Mouse (Mus musculus): ENCODE data around the gene Asb15.

Gene Asb15

DNA sequence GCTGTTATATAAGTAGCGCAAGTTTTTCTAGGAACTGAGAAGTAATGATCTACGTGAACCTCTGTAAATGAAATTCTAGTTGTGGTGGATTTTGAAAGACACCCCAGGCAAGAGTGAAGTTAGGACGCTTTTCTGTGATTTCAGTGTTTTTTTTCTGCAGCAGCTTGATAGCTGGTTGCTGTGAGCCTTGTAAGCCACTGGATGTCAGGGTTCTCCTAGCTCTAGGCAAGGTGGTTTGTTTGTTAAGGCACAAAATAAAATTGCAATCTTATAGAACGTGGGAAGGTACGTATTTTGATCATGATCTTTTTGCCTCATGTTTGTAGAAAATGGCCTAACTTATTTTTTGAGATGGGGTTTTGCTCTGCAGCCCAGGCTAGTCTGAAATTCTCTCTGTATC, 41.0 kb downstream of the Asb15 start:
- no peak for DNase-seq

DNA sequence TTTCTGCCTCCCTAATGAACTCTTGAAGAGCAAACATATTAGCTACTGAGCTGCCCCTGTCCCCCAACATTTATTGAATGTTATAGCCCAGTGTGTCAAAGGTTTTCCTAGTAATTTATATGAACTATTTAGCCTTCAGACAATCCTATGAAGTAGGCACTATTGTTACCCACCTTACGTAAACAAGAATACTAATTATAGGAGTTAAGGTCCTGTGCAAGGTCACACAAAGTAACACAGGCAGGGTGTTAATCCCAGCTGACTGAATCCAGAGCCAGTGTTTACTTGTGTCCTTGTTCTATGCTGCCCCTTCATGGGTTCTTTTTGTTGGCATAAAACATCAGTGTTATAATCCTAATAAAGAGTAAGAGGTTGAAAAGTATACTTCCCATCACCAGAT, 41.8 kb downstream of the Asb15 start:
- DNase-seq = no peak

DNA sequence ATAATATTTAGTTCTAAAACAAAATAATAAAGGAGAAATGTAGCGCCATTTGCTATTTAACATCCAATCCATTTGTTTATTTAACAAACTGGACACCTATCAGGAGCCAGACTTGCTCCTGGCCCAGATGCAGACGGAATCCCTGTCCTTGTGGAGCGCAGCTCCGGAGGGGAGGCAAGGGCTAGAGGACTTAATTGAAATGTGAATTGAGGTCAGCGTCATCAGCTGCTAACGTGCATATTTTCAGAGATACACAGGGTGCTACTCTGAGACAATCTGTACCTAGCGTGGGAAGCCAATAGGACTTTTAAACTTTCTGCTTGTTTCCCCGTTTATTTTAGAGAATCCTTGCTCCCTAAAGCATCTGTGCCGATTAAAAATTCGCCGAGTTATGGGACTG, 42.3 kb downstream of the Asb15 start:
- DNase-seq = no peak

DNA sequence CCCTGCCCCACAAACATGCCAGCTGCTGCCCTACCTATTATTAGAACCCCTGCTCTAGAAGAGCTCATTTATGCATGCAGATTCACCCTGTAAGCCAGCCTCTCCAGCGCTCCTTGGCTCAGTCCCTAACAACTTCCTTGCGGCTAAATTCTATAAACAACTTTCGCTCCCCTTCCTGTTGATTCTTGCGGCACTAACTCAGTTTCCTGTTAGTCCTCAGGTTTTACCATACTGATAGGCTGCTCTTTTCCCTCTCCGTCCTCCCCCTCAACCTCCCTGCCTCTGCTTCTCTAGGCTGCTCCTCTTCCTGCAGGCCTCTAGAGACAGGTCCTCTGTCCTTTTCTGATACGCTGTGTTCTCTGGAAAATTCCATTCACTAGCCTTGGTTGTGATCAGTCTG, 43.2 kb downstream of the Asb15 start:
- peak; percentile 53 for DNase-seq

DNA sequence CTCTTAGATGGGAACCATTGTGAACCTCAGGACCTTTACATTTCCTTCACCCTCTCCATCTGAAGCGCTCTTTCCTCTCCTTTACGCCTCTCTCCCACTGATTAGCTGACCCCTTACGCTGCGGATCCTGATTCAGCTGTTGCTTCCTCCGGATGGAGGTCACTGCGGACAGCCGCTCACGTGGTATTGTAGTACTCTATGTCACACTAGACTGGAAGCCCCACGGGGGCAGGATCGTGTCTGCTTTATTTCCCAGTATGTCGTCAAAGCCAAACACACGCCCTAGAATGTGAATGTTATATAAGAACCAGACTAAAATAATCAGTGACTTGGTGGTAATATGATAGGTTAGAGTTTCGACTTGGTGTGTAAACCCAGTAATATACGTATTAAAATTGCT, 44.5 kb downstream of the Asb15 start:
- no peak for DNase-seq

DNA sequence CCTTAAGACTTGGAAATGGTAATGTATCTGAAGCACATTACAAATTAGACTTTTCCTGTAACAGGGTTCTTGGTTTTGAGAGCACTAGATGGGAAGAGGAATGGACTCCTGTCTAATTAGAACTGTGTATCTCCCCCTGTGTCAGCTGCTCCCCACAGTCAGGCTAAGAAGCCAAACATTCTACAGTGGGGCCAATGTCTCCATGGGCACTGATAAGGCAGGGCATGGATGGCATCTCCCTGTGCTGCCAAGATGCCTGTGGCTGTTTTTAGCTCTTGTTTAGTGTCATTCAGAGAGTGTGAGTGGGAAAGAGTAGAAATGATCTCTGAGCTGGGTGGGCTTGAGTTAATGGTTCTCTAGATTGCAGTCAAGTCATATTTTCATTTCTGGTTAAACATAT, 45.4 kb downstream of the Asb15 start:
- DNase-seq = no peak

DNA sequence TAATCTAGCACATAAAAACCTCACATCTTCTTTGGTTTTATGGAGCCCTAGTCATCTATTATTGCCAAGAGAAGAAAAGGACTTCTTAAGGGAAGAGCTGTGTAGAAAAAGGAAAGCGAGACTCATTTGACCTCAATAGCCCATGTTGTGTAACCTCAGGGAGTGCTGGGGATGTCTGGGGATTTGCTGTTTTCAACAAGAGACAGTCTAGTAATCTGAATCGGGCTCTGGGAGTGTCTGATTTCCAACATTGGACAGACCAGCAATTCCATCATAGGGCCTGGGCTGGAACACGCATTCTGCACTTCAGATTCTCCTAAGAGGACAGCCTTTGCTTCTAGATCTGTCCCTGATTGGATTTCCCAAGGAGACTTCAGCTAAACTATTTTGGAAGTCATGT, 55.5 kb downstream of the Asb15 start:
- DNase-seq = no peak

DNA sequence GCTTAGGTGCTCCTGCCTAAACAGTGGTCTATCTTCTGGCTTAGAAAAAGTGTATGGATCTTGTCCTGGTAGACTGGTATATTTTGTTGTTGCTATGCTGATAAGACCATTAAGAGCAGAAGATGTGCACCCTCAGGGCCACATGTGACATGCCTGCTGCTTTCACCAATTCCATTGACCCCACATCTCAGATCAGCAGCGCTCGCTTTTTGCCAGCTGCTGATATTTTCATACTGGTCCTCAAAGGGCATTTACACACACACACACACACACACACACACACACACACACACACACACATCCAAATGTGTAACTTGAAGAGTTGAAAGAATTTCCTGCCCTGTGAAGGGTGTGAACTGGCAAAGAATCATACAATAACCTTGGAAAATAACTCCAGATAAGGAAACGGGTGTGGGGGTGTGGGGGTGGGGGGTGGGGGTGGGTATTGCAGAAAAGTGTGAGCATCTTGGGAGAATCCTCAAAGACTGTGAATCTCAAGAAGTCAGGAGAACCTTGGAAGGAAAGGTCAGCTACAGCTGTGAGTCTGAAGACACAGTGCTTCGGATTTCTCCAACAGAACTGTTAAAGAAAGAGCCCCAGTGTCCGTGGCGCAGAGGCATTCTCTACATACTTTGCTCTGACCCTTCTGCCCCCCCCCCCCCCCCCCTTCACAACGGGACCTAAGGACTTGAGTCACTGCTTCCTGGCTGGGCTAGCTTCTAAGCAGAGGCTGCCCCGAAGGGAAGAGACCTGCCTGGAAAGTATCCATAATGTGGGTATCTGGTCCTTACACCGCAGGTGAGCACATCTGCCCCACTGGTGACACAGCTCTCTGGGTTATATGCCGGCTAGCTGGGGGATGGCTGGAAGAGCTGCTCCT, 57.7 kb downstream of the Asb15 start:
- peak; percentile 30 for DNase-seq

DNA sequence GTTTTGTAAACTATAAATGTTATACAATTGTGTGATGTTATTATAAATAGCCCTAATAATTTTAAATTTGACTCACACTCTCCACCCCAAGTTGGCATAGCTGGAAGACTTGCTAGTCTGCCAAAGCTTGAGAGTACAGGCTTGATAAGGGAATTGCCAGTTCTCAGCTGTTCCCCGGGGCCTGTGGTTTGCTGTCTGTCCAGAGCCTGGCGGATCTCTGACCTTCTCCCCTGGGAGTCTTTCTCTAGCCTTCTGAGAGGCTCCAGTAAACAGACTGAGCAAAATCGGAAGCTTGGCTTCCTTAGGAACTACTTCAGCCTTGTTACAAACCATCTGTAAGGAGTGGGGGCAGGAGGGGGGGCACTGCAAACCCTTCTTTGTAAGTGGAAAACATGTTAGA, 58.9 kb downstream of the Asb15 start:
- DNase-seq = peak; percentile 65

DNA sequence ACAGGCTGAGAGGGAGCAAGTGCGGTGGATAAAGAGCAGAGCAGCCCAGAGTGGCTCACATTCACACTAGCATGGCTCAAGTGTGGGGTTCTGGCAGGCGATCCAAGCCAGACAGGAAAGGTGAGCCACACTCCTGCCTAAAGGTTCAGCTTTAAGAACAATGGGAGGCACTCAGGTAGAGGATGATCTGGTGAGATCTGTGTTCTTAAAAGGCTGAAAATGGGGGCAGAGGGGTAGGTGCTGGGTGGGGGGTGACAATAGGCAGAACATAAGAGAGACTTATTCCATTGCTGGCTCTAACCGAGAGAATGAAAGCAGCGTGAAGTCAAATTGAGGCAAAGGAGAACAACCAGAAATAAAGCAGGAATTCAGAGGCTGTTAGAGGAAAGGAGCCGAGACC, 62.3 kb downstream of the Asb15 start:
- no peak for DNase-seq

DNA sequence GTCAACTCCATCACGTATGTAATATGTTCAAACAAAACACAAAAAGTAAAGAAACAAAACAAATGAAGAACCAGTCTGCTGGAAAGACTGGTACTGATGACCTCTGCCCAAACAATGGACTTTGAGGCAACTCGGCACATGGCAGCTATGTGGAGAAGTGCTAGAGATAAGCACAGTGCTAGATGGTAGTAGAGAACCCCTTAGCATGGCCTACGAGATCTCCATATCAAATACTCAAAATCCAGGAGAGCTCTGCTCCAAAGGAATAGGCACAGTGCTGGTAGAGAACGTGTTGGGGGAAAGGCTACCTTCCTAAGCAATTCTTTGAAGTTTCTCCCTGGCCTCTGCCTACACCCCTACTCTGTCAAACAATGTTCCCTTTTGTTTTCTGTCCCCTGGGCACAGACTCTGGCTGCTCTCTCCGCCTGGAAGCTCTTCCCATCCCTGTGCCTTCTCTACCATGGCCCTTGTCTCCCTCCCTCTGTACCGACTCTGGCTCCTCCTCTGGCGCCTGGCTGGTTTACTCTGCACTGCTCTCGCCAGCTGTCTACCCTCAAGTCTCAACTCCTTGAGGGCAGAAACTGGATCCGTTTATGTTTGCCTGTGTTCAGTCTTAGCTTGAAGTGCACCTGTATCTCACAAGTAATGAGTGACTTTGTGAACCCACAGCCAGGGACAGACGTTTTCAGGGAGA, 63.7 kb downstream of the Asb15 start:
- DNase-seq = peak; percentile 54

DNA sequence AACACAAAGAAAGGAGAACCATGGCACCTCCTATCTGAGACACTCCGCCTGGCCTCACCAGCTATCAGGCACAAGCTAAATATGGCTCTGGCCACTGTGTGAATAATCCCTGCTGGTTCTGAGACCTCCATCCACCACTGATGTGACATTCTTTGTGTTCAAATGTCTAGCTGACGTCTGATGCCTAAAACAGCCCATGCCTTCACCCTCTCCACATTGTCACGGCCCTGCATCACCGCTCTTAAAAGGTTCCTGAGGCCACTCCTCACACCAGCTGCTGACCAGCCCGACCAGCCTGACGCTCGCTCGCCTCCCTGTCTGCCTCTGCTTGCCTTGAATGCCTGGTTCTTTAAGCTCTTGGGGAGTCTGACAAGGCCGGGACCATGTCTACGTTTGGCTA, 69.6 kb downstream of the Asb15 start, which contains the start of gene Lmod2:
Gene Lmod2 (plus strand): TSS at position 263 of the 400 bp plus-strand sequence.
- DNase-seq = no peak

DNA sequence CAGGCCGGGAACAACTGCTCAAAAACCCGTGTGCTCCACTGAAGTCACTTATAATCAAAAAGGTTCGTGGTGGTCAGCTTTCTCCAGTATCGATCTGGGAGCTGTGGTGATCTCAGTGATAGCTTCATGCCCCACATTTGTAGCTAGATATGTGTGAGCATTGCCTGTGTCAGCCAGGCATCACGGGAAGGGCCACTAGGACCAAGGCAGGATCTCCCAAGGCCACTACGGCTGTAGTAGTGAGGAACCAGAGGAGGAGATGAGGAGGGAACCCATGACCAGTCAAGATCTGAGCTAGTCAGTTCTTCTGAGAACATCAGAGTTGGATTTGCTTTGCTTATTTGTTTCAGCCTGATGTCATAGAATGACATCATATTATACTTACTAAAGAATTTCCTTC, 71.2 kb downstream of the Asb15 start:
- no peak for DNase-seq

DNA sequence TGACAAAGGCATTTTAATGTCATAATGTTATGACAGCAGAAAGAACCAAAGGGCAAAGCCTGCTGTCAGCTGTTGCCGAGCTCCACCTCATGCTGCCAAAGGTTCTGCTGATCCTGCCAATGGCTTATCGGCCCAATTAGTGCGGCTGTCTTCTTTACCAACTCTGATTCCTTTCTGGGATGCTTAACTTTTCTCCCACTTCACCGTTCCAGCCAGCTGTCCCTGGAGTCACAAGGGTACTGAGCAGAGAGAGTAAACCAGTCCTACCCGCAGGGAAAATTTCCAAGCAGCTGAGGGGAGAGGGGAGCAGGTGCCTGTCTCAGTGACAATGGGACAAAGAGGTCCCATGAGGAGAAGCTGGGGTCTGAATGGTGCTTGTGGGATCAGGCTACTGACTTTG, 71.7 kb downstream of the Asb15 start:
- DNase-seq = no peak

DNA sequence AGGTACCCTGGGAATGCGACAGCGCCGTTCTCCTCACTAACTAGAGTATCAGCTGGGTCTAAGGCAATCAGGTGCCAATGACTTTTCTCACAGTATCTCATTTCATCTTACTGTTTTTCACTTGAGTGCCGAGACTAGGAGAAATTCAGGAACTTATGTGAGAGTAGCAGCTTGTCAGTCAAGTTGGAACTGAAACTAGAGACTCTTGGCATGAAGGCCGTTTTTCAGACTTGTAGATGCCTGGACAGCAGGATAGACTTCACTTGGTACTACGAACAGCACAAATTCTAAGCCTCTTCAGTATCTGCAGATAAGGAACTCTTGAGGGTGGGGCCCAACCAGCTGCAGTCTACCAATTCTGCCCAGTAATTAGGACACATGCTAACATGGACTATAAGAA, 72.2 kb downstream of the Asb15 start:
- DNase-seq = no peak

DNA sequence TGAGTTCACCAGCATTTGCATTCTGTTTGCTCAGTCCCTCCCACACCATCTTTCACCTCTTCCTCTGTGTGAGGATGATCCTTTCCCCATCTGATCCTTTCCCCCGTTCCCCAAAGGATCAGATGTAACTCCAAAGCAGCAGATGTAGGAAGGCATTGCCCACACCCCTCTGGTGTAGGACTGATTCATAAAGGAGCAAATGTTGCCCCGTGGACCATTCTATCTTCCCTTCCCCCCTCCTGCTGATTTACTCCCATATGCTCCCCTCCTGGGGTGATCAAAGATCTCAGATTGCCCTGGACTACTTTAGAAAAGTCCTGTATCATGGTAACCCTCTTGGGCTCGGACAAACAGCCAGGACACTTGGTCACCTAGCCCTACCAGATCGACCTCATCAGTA, 72.8 kb downstream of the Asb15 start:
- no peak for DNase-seq

DNA sequence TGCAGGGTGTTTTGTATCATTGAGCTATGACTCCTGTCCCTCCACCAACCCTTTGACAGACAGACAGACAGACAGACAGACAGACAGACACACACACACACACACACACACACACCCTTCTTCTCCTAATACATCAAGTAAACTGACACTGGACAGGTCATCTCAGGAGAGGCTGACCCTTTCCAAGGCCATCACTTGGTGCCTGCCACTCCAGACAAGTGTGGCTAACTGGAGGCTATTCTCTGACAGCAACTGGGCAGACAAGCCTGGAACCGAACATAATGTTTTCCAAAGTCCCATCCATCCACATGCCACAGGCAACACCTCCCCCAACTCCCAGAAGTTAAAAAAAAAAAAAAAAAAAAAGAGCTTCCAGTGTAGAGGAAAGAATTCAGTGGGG, 73.7 kb downstream of the Asb15 start:
- no peak for DNase-seq

DNA sequence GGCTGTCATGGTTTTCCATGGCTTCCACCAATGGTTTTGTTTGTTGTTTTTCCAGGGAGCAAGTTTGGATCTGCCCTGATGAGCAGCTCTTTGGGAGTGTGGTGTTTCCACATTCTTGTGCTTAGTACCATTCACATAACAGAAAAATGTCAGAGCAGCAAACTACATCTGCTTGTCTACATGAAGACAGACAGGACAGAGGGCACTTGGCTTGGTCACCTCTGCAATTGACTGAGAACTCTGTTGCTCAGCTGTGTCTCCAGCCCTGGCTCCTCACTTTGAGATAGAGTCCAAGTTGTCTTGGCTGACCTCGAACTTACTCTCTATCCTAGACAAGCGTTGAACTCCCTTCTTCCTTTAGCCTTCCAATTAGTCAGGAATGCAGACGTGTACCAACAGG, 74.4 kb downstream of the Asb15 start:
- DNase-seq = peak; percentile 21

DNA sequence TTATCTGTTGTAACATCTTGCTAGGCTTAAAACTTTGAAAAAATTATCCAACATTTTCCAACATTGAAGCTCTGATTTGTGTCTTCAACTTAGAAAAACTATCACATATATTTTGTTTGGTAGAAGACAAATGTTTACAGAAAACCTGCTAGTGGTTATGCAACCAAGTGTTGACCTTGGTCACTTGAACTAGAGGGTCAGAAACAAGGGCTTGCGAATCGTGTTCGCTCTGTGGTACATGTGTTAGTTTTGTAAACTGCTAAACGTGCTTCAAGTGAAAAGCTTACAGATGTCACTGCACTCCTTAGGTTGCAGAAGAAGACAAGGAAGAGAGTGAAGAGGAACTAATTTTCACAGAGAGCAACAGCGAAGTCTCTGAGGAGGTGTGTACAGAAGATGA, 75.0 kb downstream of the Asb15 start:
- DNase-seq = no peak

DNA sequence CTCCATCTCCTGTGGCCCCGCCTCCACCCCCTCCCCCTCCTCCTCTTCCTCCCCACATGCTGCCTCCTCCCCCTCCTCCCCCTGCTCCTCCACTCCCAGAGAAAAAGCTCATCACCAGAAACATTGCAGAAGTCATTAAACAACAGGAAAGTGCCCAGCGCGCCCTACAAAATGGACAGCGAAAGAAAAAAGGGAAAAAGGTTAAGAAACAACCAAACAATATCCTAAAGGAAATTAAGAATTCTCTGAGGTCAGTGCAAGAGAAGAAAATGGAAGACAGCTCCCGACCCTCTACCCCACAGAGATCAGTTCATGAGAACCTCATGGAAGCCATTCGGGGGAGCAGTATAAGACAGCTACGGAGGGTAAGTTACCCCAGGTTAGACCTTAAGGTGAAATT, 76.3 kb downstream of the Asb15 start:
- no peak for DNase-seq

DNA sequence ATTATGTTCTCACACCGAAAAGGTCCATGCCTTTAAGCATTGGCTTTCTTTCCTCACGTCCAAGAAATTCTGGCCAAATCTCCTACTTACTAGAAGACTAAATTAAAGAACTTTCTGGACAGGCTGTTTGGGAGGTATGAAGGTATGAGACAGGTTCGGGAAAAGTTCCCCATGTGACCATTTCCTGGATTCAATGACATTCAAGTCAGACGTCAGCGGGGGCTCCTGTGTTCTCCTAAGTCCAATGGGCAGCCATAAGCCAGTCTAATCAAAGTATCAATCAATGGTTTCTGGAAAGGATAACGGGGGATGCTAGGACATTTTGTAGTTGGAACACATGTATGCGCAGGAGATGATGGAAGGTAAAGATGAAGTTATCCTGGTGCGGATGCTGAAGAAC, 77.7 kb downstream of the Asb15 start:
- no peak for DNase-seq

DNA sequence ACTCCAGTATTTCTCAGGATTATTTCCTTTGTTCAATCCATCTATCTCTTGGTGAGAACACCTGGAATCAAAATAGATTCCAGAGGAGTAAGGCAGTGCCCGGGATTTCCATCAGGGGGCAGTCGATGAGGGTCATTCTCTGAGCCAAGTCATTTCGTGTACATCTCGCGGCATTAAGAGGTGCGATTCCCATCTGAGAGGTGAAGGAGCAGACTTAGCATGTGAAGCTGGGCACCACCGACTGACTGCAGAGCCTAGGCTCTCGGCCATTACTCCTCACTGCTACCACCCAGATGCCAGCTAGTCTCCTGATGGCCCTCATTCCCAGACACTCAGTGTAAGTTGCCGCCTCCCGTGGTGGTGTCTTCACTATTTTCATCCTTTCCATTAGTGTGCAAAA, 78.6 kb downstream of the Asb15 start:
- DNase-seq = no peak

DNA sequence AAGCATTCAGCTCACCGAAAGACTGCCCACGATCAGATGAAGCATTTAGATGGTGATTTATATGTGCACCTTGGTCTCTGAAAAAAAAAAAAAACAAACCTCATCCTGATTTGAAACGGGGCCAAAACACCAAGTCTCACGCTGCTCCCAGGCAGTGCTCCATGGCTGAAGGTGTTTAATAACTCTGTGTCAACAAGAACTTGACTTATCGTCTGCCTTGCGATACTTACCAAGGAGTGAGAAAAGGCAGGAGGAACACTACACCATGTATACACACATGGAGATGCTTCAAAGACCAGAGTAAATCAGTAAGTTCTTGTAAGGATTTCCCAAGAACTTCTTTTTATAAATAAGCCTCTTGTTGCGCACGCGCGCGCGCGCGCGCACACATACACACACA, 79.6 kb downstream of the Asb15 start:
- DNase-seq = no peak

DNA sequence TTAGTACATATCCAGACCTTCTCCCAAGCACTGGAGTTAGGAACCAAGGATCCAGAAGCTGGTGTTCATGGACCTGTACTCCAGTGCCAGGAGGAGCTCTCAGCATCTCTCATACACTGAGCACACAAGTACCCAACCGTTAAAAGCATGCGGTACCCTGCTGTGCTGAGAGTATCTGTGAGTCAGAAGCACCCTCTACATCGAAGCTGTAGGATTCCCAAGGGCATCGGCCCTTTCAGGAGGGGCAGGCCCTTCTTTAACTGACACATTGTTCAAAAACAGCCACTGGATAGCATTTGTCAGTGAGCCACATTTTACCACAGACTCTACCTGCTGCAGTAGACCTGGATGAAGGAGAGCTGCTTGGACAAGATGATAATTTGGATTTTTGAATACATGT, 80.2 kb downstream of the Asb15 start:
- no peak for DNase-seq

DNA sequence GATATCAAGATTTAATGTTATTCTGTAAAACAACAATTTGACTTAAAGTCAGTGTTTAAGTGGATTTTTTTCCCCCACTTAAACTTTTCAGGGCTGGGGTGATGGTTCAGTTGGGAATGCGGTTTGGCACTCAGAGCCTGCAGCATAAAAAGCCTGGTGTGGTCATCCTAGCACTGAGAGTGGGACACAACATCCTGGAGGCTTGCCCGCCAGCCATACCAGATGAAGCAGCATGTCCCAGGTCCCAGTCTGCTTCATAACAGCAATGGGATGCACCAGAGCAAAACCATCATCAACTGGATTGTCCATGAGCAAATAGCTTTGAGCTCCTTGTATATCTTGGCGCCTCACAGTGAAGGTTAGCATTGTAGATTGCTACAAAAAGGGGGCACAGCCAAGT, 80.7 kb downstream of the Asb15 start:
- no peak for DNase-seq

Data from lung, postnatal 36 days (tissue).